Mouse (Mus musculus) Muller cell, postnatal 12 days (primary cell): ENCODE results near the gene Cpne4.

Experiments used
- DNase-seq: peaks from one replicate; pipeline ENCODE4 v3.0.0-alpha.2; 2015; ENCODE audit errors: inconsistent ontology term

The Cpne4 gene

GRCm38 (mm10) chr9:104874157-104874556 lies 327.1 kb downstream of the Cpne4 start:
- DNase-seq: no peak

- no peak for DNase-seq
Measured at GRCm38 (mm10) chr9:104877014-104877413, 329.9 kb downstream of the Cpne4 start.

- no peak for DNase-seq
Measured at GRCm38 (mm10) chr9:104878558-104878957, 331.5 kb downstream of the Cpne4 start.

GRCm38 (mm10) chr9:104890517-104890916 lies 343.4 kb downstream of the Cpne4 start:
- DNase-seq: no peak

- no peak for DNase-seq
Measured at GRCm38 (mm10) chr9:104895360-104895759, 348.3 kb downstream of the Cpne4 start.

GRCm38 (mm10) chr9:104901118-104901517 lies 354.0 kb downstream of the Cpne4 start:
- peak; percentile 84 for DNase-seq

GRCm38 (mm10) chr9:104901827-104902226 lies 354.7 kb downstream of the Cpne4 start:
- DNase-seq: no peak

GRCm38 (mm10) chr9:104912686-104913085 lies 365.6 kb downstream of the Cpne4 start:
- DNase-seq: no peak

- DNase-seq: no peak
Measured at GRCm38 (mm10) chr9:104913327-104913726, 366.2 kb downstream of the Cpne4 start.

GRCm38 (mm10) chr9:104921197-104921596 lies 374.1 kb downstream of the Cpne4 start:
- no peak for DNase-seq

GRCm38 (mm10) chr9:104922051-104922450 lies 375.0 kb downstream of the Cpne4 start:
- DNase-seq: no peak

- DNase-seq: no peak
Measured at GRCm38 (mm10) chr9:104928806-104929205, 381.7 kb downstream of the Cpne4 start.

- DNase-seq: peak; percentile 96
Measured at GRCm38 (mm10) chr9:104940389-104940788, 393.3 kb downstream of the Cpne4 start.

- DNase-seq: no peak
Measured at GRCm38 (mm10) chr9:104950551-104950950, 403.5 kb downstream of the Cpne4 start.

GRCm38 (mm10) chr9:104952176-104952575 lies 405.1 kb downstream of the Cpne4 start:
- DNase-seq: no peak

GRCm38 (mm10) chr9:104972828-104973227 lies 425.7 kb downstream of the Cpne4 start:
- DNase-seq: no peak

GRCm38 (mm10) chr9:104981934-104982548 lies 435.0 kb downstream of the Cpne4 start:
- DNase-seq: peak; percentile 52

- DNase-seq: no peak
Measured at GRCm38 (mm10) chr9:104998225-104998624, 451.1 kb downstream of the Cpne4 start.

GRCm38 (mm10) chr9:105010721-105011120 lies 463.6 kb downstream of the Cpne4 start:
- no peak for DNase-seq

GRCm38 (mm10) chr9:105018186-105018585 lies 471.1 kb downstream of the Cpne4 start:
- DNase-seq: peak; percentile 30

GRCm38 (mm10) chr9:105028311-105028710 lies 481.2 kb downstream of the Cpne4 start:
- DNase-seq: no peak

- DNase-seq: no peak
Measured at GRCm38 (mm10) chr9:105032572-105032971, 485.5 kb downstream of the Cpne4 start.

- DNase-seq: no peak
Measured at GRCm38 (mm10) chr9:105033641-105034040, 486.6 kb downstream of the Cpne4 start.

GRCm38 (mm10) chr9:105037847-105038246 lies 490.8 kb downstream of the Cpne4 start:
- DNase-seq: no peak
